Mouse (Mus musculus) cortical plate, adult 2 months (tissue): ENCODE results near the gene Il23a. TPM values are rescaled to one million over a fixed set of nuclear protein-coding genes. Genes with fewer than 3 reads are reported as not detected.
A peak's percentile ranks its signal among the peaks of the same experiment; 100 is the strongest.
"Not testable (repeated sequence)": the region's sequence is repeated elsewhere in the genome, so short reads cannot be mapped to it uniquely, and the experiment has no call there.

Experiments used
- H3K27ac ChIP-seq: fragments of 200-500 bp; 2 replicates; pipeline ENCODE4 v1.5.1; 2012; ENCODE audit warnings: low read length, control low read depth, inconsistent platforms; ENCODE audit not compliant: insufficient read depth
- H3K4me1 ChIP-seq: fragments of 200-500 bp; 2 replicates; pipeline ENCODE4 v1.6.1; 2011; ENCODE audit warnings: low read length; ENCODE audit not compliant: control insufficient read depth, insufficient read depth
- H3K4me3 ChIP-seq: fragments of 200-500 bp; 2 replicates; pipeline ENCODE4 v1.5.1; 2011; ENCODE audit warnings: mild to moderate bottlenecking, low read length, control low read depth; ENCODE audit not compliant: insufficient read depth
- CTCF ChIP-seq: fragments of 200-500 bp; IDR thresholded peaks from 2 replicates; pipeline ENCODE4 v1.5.1; 2011; ENCODE audit warnings: mild to moderate bottlenecking, control low read depth, low read length; ENCODE audit not compliant: insufficient read depth; ENCODE audit errors: extremely low read depth
- POLR2A ChIP-seq: fragments of 200-500 bp; IDR thresholded peaks from 2 replicates; pipeline ENCODE4 v1.6.1; 2011; ENCODE audit warnings: mild to moderate bottlenecking, low read length, control low read depth; ENCODE audit not compliant: insufficient read depth; ENCODE audit errors: extremely low read depth
- polyA plus RNA-seq: library from polyadenylated mRNA; depleted of rRNA; stranded (reverse); fragments of >200 nt; gene quantifications from 2 replicates; pipeline ENCODE4 v1.2.3, GENCODE M21; 2012

The Il23a gene
- polyA plus RNA-seq, 1 experiment: 0.54 TPM

GRCm38 (mm10) chr10:128283604-128284579, 14.7 kb downstream of the Il23a start:
- no peak overlapping the region for H3K27ac ChIP-seq
- H3K4me3 ChIP-seq: no peak overlapping the region
- no peaks in the 10 kb centered on the region for H3K4me1 ChIP-seq
- TF ChIP-seq POLR2A (no peak), CTCF (peak; percentile 76)

GRCm38 (mm10) chr10:128282886-128283450, 15.6 kb downstream of the Il23a start:
- TF ChIP-seq CTCF: no peak
- TF ChIP-seq POLR2A: no peak
- H3K4me3 ChIP-seq: no peak overlapping the region
- H3K4me1 ChIP-seq: no peaks in the 10 kb centered on the region
- no peak overlapping the region for H3K27ac ChIP-seq

- TF ChIP-seq POLR2A (no peak), CTCF (no peak)
- no peak overlapping the region for H3K27ac ChIP-seq
- no peaks in the 10 kb centered on the region for H3K4me1 ChIP-seq
- no peak overlapping the region for H3K4me3 ChIP-seq
Measured at GRCm38 (mm10) chr10:128281682-128282081, 16.9 kb downstream of the Il23a start.

- H3K27ac ChIP-seq: no peak overlapping the region
Measured at GRCm38 (mm10) chr10:128280943-128281342, 17.6 kb downstream of the Il23a start.

GRCm38 (mm10) chr10:128278158-128278557, 20.4 kb downstream of the Il23a start:
- Histone ChIP-seq H3K4me3 (no peak overlapping the region), H3K4me1 (no peaks in the 10 kb centered on the region), H3K27ac (no peak overlapping the region)
- TF ChIP-seq POLR2A: no peak
- no peak for TF ChIP-seq CTCF

More at GRCm38 (mm10) chr10:128280943-128281342, 17.6 kb downstream of the Il23a start:
- no peak overlapping the region for H3K4me3 ChIP-seq
- TF ChIP-seq CTCF (no peak), POLR2A (no peak)
- H3K4me1 ChIP-seq: no peaks in the 10 kb centered on the region

- not testable (repeated sequence) for H3K27ac ChIP-seq, H3K4me3 ChIP-seq, H3K4me1 ChIP-seq
Measured at GRCm38 (mm10) chr10:128275374-128275773, 23.2 kb downstream of the Il23a start.

GRCm38 (mm10) chr10:128272819-128273439, 25.6 kb downstream of the Il23a start:
- not testable (repeated sequence) for H3K4me1 ChIP-seq, H3K4me3 ChIP-seq, H3K27ac ChIP-seq

- Histone ChIP-seq H3K4me1 (0 out of 2 replicates have a peak, but pooled peaks cover 1% of the 10 kb centered on the region), H3K27ac (no peak overlapping the region), H3K4me3 (no peak overlapping the region)
- no peak for TF ChIP-seq POLR2A
- no peak for TF ChIP-seq CTCF
Measured at GRCm38 (mm10) chr10:128271883-128272282, 26.7 kb downstream of the Il23a start.

GRCm38 (mm10) chr10:128270866-128271265, 27.7 kb downstream of the Il23a start:
- no peak for TF ChIP-seq CTCF
- no peak for TF ChIP-seq POLR2A
- H3K4me1 ChIP-seq: 0 out of 2 replicates have a peak, but pooled peaks cover 1% of the 10 kb centered on the region
- H3K4me3 ChIP-seq: peak overlapping the region; percentile 78
- H3K27ac ChIP-seq: 0 out of 2 replicates have a peak overlapping the region, but pooled peaks have one; percentile 11

- TF ChIP-seq POLR2A (peak; percentile 91), CTCF (no peak)
- peak within 1 kb of the TSS; percentile 78 for H3K4me3 ChIP-seq
- H3K27ac ChIP-seq: 0 out of 2 replicates have a peak within 1 kb of the TSS, but pooled peaks have one; percentile 11
- 0 out of 2 replicates have a peak, but pooled peaks cover 1% of the 10 kb centered on the region for H3K4me1 ChIP-seq
Measured at GRCm38 (mm10) chr10:128270287-128270841, 28.2 kb downstream of the Il23a start, which contains the start of gene Stat2. TSS of gene Stat2 (plus strand) at chr10:128270559.
